Mouse (Mus musculus) forebrain, embryonic 11.5 days (tissue): ENCODE results near the gene B3gat3. TPM values are rescaled to one million over a fixed set of nuclear protein-coding genes. Genes with fewer than 3 reads are reported as not detected.
A peak's percentile ranks its signal among the peaks of the same experiment; 100 is the strongest.

ENCODE experiments used
- ATAC-seq: fragments of 200-750 bp; cut with Nextera tagmentation; replicated peaks from 2 replicates; pipeline ENCODE4 v1.8.0; 2017; ENCODE audit warnings: moderate TSS enrichment; ENCODE audit not compliant: low FRiP score
- DNase-seq: peaks from one replicate; pipeline ENCODE4 v3.0.0-alpha.2; 2017; ENCODE audit warnings: low spot score
- H3K27ac ChIP-seq: fragments of 300-500 bp; sonication (generic); 2 replicates; pipeline ENCODE4 v1.5.1; 2014; ENCODE audit warnings: low read depth, low read length
- H3K27me3 ChIP-seq: fragments of 300-500 bp; sonication (generic); 2 replicates; pipeline ENCODE4 v1.6.1; 2014; ENCODE audit warnings: mild to moderate bottlenecking, low read length, mixed read lengths; ENCODE audit not compliant: control insufficient read depth, insufficient read depth
- H3K36me3 ChIP-seq: fragments of 300-500 bp; sonication (generic); 2 replicates; pipeline ENCODE4 v1.6.1; 2014; ENCODE audit warnings: mild to moderate bottlenecking, low read length, moderate library complexity, mixed read lengths; ENCODE audit not compliant: control insufficient read depth, insufficient read depth
- H3K4me1 ChIP-seq: fragments of 300-500 bp; sonication (generic); replicated peaks from 2 replicates; pipeline ENCODE4 v1.6.1; 2014; ENCODE audit warnings: low read length, mixed read lengths; ENCODE audit not compliant: control insufficient read depth, insufficient read depth
- H3K4me2 ChIP-seq: fragments of 300-500 bp; sonication (generic); 2 replicates; pipeline ENCODE4 v1.6.1; 2014; ENCODE audit warnings: low read depth, mild to moderate bottlenecking, low read length, moderate library complexity, mixed read lengths; ENCODE audit not compliant: severe bottlenecking
- H3K4me3 ChIP-seq: fragments of 300-500 bp; sonication (generic); 2 replicates; pipeline ENCODE4 v1.5.1; 2014; ENCODE audit warnings: low read depth, low read length
- H3K9ac ChIP-seq: fragments of 300-500 bp; sonication (generic); 2 replicates; pipeline ENCODE4 v1.6.1; 2014; ENCODE audit warnings: low read length
- H3K9me3 ChIP-seq: fragments of 300-500 bp; sonication (generic); 2 replicates; pipeline ENCODE4 v1.6.1; 2016; ENCODE audit warnings: low read length, mixed read lengths; ENCODE audit not compliant: control insufficient read depth
- WGBS: fragments of 180-500 bp; shearing (Covaris S2); extraction: QIAGEN DNeasy Blood & Tissue Kit; methylation state at CpG from one replicate; pipeline ENCODE4 v1.1.7; 2014; 5-methylcytosine and 5-hydroxymethylcytosine counted together
- polyA plus RNA-seq: library from polyadenylated mRNA; unstranded; fragments of >200 nt; fragmentation: Nextera tagmentation; extraction: Ambion mirVana; gene quantifications from 2 replicates; pipeline ENCODE4 v1.2.1, GENCODE M21; 2014

B3gat3 gene
- polyA plus RNA-seq, 1 experiment from 2014 or later: 55.0 TPM

DNA sequence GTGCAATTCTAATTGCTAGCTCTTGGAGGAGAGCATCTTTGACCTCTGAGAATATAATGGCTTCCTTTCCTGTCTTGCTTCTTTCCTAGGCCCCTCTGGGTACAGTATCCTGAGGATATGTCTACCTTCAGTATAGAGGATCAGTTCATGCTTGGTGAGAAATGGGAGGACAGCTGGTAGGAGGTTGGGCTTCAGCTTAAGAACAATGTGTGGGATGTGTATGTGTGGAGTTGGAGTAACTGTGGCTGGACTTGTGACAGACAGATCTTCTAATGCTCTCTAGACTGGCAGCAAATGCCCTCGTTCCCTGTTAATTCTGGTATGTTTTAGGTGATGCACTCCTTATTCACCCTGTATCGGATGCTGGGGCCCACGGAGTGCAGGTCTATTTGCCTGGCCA is 6.0 kb upstream of the B3gat3 start:
- Histone ChIP-seq H3K4me1 (no peaks in the 10 kb centered on the region), H3K36me3 (peaks cover 41% of the 10 kb centered on the region), H3K9me3 (no peaks in the 10 kb centered on the region), H3K9ac (no peak overlapping the region), H3K27me3 (no peaks in the 10 kb centered on the region), H3K27ac (no peak overlapping the region), H3K4me2 (no peak overlapping the region), H3K4me3 (no peak overlapping the region)
- ATAC-seq (no peak), DNase-seq (no peak)
- 95% methylated on average over 3 of the region's 3 CpGs for WGBS

DNA sequence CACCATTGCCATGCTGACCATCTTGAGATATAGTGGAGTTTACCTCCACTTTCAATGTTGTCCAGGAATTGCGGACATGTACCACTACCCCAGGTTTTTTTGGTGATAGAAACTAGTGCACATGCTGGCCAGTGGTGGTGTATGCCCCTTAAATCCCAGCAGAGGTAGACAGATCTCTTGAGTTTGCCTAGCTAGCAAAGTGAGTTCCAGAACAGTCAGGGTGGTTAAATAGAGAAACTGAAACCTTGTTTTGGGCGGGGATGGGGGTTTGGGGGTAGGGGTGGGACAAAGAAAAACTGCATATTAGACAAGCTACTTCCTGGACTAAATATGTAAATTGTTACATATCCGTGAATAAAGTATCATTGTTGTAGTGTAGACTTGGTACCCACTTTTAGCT is 1.2 kb upstream of the B3gat3 start:
- no peak for ATAC-seq

DNA sequence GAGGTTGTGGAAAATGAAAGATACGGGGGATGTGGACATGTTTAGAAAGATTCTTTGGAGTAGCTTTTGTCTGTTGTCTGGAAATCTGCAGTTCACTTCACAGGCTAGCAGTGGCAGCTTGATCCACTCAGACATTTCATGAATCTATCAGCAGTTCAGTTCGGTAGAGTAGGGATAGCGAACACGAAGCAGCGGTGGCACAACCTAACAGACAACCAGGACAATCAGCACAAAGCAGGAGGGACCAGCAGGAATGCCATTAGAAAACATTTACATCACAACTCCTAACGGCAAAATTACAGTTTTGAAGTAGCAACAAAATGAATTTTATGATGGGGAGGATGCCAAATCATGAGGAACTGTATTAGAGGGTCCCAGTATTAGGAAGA is 496 bp upstream of the B3gat3 start:
- ATAC-seq: 0 out of 2 replicates have a peak, but pooled peaks have one; percentile 17

More for the DNA sequence above, 1.2 kb upstream of the B3gat3 start:
- DNase-seq: no peak
- 95% methylated on average over 3 of the region's 3 CpGs for WGBS
- H3K4me1 ChIP-seq: peaks cover 4% of the 10 kb centered on the region; the same call in 1 of the 2 replicates
- no peaks in the 10 kb centered on the region for H3K27me3 ChIP-seq
- no peak overlapping the region for H3K9ac ChIP-seq
- H3K4me3 ChIP-seq: no peak overlapping the region
- H3K36me3 ChIP-seq: peaks cover 26% of the 10 kb centered on the region
- H3K4me2 ChIP-seq: no peak overlapping the region
- H3K9me3 ChIP-seq: no peaks in the 10 kb centered on the region
- no peak overlapping the region for H3K27ac ChIP-seq

DNA sequence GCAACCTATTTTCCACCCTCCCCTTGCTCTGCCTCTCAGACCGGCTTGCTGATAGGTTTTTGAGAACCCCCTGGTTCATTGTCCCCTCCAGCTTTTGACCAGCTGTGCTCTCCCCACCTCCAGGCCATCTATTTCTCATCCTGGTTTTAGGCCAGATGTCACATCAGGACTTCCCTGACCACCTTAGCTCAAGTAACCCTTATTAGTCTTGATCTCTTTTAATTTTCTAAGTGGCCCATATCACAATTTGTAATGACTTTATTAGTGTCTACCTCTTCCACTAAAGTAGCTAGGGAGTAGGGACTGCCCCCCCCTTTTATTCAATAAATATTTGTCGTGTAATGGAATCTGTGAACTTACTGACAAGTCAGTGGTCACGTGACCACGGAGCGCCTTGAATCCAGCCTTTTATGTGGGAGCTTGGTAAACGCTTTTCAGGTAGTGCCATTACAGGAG is 690 bp downstream of the B3gat3 start:
- Histone ChIP-seq H3K9me3 (no peaks in the 10 kb centered on the region), H3K27ac (peak overlapping the region; percentile 68), H3K36me3 (peaks cover 7% of the 10 kb centered on the region), H3K27me3 (no peaks in the 10 kb centered on the region), H3K9ac (peak overlapping the region; percentile 77), H3K4me2 (peak overlapping the region; percentile 93), H3K4me1 (peaks cover 4% of the 10 kb centered on the region; the same call in 1 of the 2 replicates), H3K4me3 (peak overlapping the region; percentile 89)
- WGBS: 2% methylated on average over 6 of the region's 6 CpGs
- ATAC-seq: no peak
- DNase-seq: no peak

More for the DNA sequence above, 496 bp upstream of the B3gat3 start:
- peak overlapping the region; percentile 77 for H3K9ac ChIP-seq
- peaks cover 4% of the 10 kb centered on the region; the same call in 1 of the 2 replicates for H3K4me1 ChIP-seq
- H3K4me3 ChIP-seq: no peak overlapping the region; the same call in 1 of the 2 replicates
- DNase-seq: no peak
- H3K27ac ChIP-seq: peak overlapping the region; percentile 68
- H3K4me2 ChIP-seq: peak overlapping the region; percentile 93; the same call in 1 of the 2 replicates
- H3K27me3 ChIP-seq: no peaks in the 10 kb centered on the region
- H3K36me3 ChIP-seq: peaks cover 19% of the 10 kb centered on the region
- H3K9me3 ChIP-seq: no peaks in the 10 kb centered on the region
- 76% methylated on average over 6 of the region's 6 CpGs for WGBS

DNA sequence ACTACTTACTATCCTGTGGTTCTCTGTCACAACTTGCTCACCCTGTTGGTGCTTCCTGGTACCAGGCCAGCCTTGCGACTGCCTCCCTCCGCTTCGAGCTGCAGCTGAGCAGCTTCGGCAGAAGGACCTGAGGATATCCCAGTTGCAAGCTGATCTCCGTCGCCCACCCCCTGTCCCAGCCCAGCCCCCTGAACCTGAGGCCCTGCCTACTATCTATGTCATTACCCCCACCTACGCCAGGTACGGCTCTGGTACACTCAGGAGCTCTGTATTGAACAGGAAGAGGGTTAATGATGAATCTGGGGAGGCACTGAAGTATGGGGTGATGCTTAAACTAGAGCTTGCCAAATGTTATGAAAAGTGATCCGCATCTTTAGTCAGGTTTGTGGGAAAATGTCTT is 1.6 kb downstream of the B3gat3 start:
- DNase-seq (no peak), ATAC-seq (no peak)
- WGBS: 77% methylated on average over 9 of the region's 9 CpGs
- Histone ChIP-seq H3K9me3 (no peaks in the 10 kb centered on the region), H3K4me1 (peaks cover 4% of the 10 kb centered on the region; the same call in 1 of the 2 replicates), H3K36me3 (no peaks in the 10 kb centered on the region), H3K27ac (no peak overlapping the region), H3K27me3 (no peaks in the 10 kb centered on the region), H3K4me3 (no peak overlapping the region), H3K9ac (no peak overlapping the region), H3K4me2 (no peak overlapping the region)

DNA sequence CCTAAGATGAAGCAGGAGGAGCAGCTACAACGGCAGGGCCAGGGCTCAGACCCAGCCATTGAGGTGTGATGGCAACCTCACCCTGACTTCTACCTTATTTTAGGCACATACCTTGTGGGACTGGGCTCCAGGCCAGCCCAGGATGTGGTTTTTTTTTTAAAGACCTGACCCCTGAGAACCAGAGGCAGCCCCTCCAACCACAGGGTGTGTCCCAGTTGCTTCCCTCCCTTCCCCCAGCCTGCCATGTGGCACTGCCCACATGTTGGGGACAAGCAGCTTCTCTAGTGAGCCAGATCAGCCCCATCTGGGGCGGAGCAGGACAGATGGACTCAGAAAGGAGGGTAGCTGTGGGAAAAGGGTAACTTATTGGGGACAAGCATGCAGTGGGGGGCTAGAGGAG is 6.6 kb downstream of the B3gat3 start:
- Histone ChIP-seq H3K4me3 (no peak overlapping the region), H3K36me3 (no peaks in the 10 kb centered on the region; the same call in 1 of the 2 replicates), H3K4me2 (no peak overlapping the region), H3K27ac (no peak overlapping the region), H3K27me3 (no peaks in the 10 kb centered on the region), H3K9ac (no peak overlapping the region), H3K9me3 (no peaks in the 10 kb centered on the region), H3K4me1 (peaks cover 11% of the 10 kb centered on the region; the same call in 1 of the 2 replicates)
- DNase-seq (no peak), ATAC-seq (no peak)
- WGBS: 94% methylated on average over 2 of the region's 2 CpGs

DNA sequence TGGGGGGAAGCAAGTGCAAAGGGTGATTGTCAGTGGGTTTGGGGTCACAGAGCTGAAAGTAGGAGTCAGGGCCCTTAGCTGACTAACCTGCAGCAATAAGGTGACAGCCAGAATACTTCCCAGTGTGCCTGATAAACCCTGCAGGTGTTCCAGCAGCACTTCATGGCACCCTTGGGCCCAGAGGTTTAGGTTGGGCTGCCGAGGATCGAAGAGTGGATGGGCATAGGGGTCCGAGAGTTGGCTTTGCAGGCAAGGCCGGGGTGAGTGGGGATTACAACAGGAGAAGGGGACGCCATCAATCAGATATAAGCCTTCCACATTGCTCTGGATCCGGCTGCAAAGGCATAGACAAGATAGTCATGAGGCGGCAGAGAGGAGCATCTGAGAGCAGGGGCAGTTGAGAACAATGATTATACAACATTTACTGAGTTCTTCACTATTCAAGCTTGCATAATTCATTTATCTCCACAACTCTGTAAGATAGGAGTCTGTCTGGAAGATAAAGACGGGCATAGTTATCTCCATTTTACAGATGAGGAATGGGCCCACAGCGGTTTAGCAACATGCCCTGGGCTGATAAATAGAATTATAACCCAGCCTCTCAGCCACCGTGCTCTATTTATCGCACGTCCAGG is 7.8 kb downstream of the B3gat3 start:
- Histone ChIP-seq H3K36me3 (no peaks in the 10 kb centered on the region; the same call in 1 of the 2 replicates), H3K4me2 (no peak overlapping the region), H3K27me3 (no peaks in the 10 kb centered on the region), H3K27ac (no peak overlapping the region), H3K9me3 (no peaks in the 10 kb centered on the region), H3K4me1 (peaks cover 11% of the 10 kb centered on the region; the same call in 1 of the 2 replicates), H3K9ac (no peak overlapping the region), H3K4me3 (no peak overlapping the region)
- 88% methylated on average over 12 of the region's 12 CpGs for WGBS
- no peak for ATAC-seq
- no peak for DNase-seq

DNA sequence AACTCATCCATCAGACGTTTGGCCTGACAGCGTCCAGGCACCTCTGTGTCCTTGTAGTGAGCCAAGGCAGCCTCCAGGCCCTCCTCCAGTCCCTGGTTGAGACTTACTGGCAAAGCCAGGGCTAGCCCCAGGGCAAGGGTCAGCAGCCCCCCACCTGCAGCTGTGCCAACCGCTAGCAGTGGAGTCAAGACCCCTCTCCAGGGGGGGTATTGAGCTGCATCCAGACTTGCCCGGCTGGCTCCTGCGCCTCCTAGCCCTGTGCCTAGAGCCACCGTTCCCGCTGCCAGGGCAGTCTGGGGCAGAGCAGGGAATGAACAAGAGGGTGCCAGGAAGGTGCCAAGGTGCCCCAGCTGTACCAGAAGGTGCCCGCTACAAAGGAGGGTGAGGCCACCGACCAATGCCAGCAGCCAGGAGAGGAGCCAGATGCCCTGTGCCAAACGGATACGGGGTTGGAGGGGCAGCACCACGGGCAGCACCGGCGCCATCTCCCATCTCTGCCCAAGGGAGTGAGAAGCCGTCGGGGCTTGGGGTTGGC is 8.6 kb downstream of the B3gat3 start:
- DNase-seq: no peak
- WGBS: 17% methylated on average over 16 of the region's 16 CpGs
- 0 out of 2 replicates have a peak overlapping the region, but pooled peaks have one; percentile 18 for H3K27ac ChIP-seq

More for the DNA sequence above, 8.6 kb downstream of the B3gat3 start:
- Histone ChIP-seq H3K4me2 (peak overlapping the region; percentile 86; the same call in 1 of the 2 replicates), H3K9me3 (no peaks in the 10 kb centered on the region), H3K4me1 (peaks cover 11% of the 10 kb centered on the region; the same call in 1 of the 2 replicates), H3K27me3 (no peaks in the 10 kb centered on the region), H3K4me3 (peak overlapping the region; percentile 64), H3K36me3 (no peaks in the 10 kb centered on the region; the same call in 1 of the 2 replicates), H3K9ac (peak overlapping the region; percentile 79; the same call in 1 of the 2 replicates)
- peak; percentile 16; the same call in 1 of the 2 replicates for ATAC-seq
